Mouse (Mus musculus) c-Kit-negative CD71-positive TER-119-positive erythroid progenitor cells, embryonic 14.5 days (primary cell): Measurements from ENCODE around the gene Clec2d.
"Not testable (repeated sequence)": the region's sequence is repeated elsewhere in the genome, so short reads cannot be mapped to it uniquely, and the experiment has no call there.

ENCODE experiments used
- DNase-seq: peaks from one replicate; pipeline ENCODE4 v3.0.0-alpha.2; 2013; ENCODE audit warnings: low read depth, low spot score

Clec2d gene

GRCm38 (mm10) chr6:129187200-129187651, 6.8 kb downstream of the Clec2d start:
- DNase-seq: no peak

GRCm38 (mm10) chr6:129187816-129188215, 7.4 kb downstream of the Clec2d start:
- DNase-seq: not testable (repeated sequence)

- no peak for DNase-seq
These were observed 13.0 kb downstream of the Clec2d start for GRCm38 (mm10) chr6:129193431-129193830.

GRCm38 (mm10) chr6:129200066-129200465, 19.7 kb downstream of the Clec2d start:
- not testable (repeated sequence) for DNase-seq

GRCm38 (mm10) chr6:129202306-129202705, 21.9 kb downstream of the Clec2d start:
- no peak for DNase-seq

GRCm38 (mm10) chr6:129204342-129204741, 23.9 kb downstream of the Clec2d start:
- DNase-seq: no peak

GRCm38 (mm10) chr6:129204838-129205237, 24.4 kb downstream of the Clec2d start:
- no peak for DNase-seq

- DNase-seq: no peak
These were observed 28.6 kb downstream of the Clec2d start for GRCm38 (mm10) chr6:129208891-129209519.

GRCm38 (mm10) chr6:129209785-129210446, 29.5 kb downstream of the Clec2d start:
- DNase-seq: no peak

- no peak for DNase-seq
These were observed 30.0 kb downstream of the Clec2d start for GRCm38 (mm10) chr6:129210447-129210790.

- no peak for DNase-seq
These were observed 32.2 kb downstream of the Clec2d start for GRCm38 (mm10) chr6:129212421-129213195.

- no peak for DNase-seq
These were observed 33.1 kb downstream of the Clec2d start for GRCm38 (mm10) chr6:129213497-129213896.

GRCm38 (mm10) chr6:129214263-129214662, 33.8 kb downstream of the Clec2d start:
- no peak for DNase-seq

- DNase-seq: no peak
These were observed 34.6 kb downstream of the Clec2d start for GRCm38 (mm10) chr6:129215053-129215452.

- no peak for DNase-seq
These were observed 35.6 kb downstream of the Clec2d start for GRCm38 (mm10) chr6:129215886-129216637.

GRCm38 (mm10) chr6:129216721-129217230, 36.4 kb downstream of the Clec2d start:
- DNase-seq: no peak

GRCm38 (mm10) chr6:129218191-129218696, 37.8 kb downstream of the Clec2d start:
- no peak for DNase-seq

- DNase-seq: no peak
These were observed 39.6 kb downstream of the Clec2d start for GRCm38 (mm10) chr6:129219897-129220517.

GRCm38 (mm10) chr6:129221053-129221452, 40.6 kb downstream of the Clec2d start:
- DNase-seq: no peak

GRCm38 (mm10) chr6:129222188-129222800, 41.9 kb downstream of the Clec2d start:
- DNase-seq: no peak
